In genomic region chr5:123169284-123169683, GRCm38 (mm10) we compare ENCODE assay signal across 7 mouse cellular contexts. TPM values are rescaled to one million over a fixed set of nuclear protein-coding genes. Genes with fewer than 3 reads are reported as not detected.
DNase-seq lines count a peak whose midpoint lies in the region; ATAC-seq and TF ChIP-seq lines count a peak whose summit lies in the region.

TSS of gene Psmd9 (plus strand) at chr5:123169413.

- no peak for TF ChIP-seq POLR2A in CH12.LX (IDR thresholded peaks at IDR 0.05; ENCODE audit: low read depth, low read length)

- no peak for TF ChIP-seq EP300 in CH12.LX (IDR thresholded peaks at IDR 0.05; ENCODE audit: low read length)
- TF ChIP-seq EP300 in liver, embryonic 14.5 days (IDR thresholded peaks at IDR 0.05; ENCODE audit: low read depth) = no peak

- H3K27me3 ChIP-seq in CH12.LX (replicated peaks) (no peaks in the 10 kb centered on the region), G1E (ENCODE audit: insufficient read depth, low read length) (peaks cover 1% of the 10 kb centered on the region; the same call in 1 of the 2 replicates)
- H3K27me3 ChIP-seq in forebrain, embryonic 15.5 days = no peaks in the 10 kb centered on the region
- no peaks in the 10 kb centered on the region for H3K27me3 ChIP-seq in hindbrain, embryonic 13.5 days
- H3K27me3 ChIP-seq in liver, embryonic 14.5 days (ENCODE audit: control insufficient read depth, insufficient read depth, low read length) = no peaks in the 10 kb centered on the region

- DNase-seq in CH12.LX (ENCODE audit: extremely low read depth) (no peak), G1E (ENCODE audit: low spot score) (no peak)
- DNase-seq in liver, embryonic 14.5 days (ENCODE audit: low read depth in 3 of 3, low spot score in 3 of 3) = no peak
- no peak for DNase-seq in cerebellum, adult 9-11 months
- no peak for DNase-seq in cerebellum, postnatal 14 days

- H3K27ac ChIP-seq in CH12.LX (ENCODE audit: insufficient read depth, low read depth) = no peak within 1 kb of the TSS
- no peak within 1 kb of the TSS for H3K27ac ChIP-seq in forebrain, embryonic 15.5 days (replicated peaks)
- H3K27ac ChIP-seq in hindbrain, embryonic 13.5 days = no peak within 1 kb of the TSS
- H3K27ac ChIP-seq in liver, embryonic 14.5 days = no peak within 1 kb of the TSS

- no peak for TF ChIP-seq RAD21 in CH12.LX (IDR thresholded peaks at IDR 0.05; ENCODE audit: low read depth, low read length)

- 83% methylated on average over 5 of the region's 5 CpGs for WGBS in forebrain, embryonic 15.5 days
- WGBS in hindbrain, embryonic 13.5 days = 86% methylated on average over 5 of the region's 5 CpGs
- 67% methylated on average over 5 of the region's 5 CpGs for WGBS in liver, embryonic 14.5 days (ENCODE audit: insufficient replicate concordance)

- no peak for ATAC-seq in G1E (ENCODE audit: extremely low read depth, insufficient number of reproducible peaks, low FRiP score, poor library complexity, severe bottlenecking)
- no peak for ATAC-seq in forebrain, embryonic 15.5 days (replicated peaks)
- ATAC-seq in hindbrain, embryonic 13.5 days (ENCODE audit: low FRiP score) = no peak
- ATAC-seq in liver, embryonic 14.5 days (ENCODE audit: insufficient read depth) = no peak

- H3K9ac ChIP-seq in CH12.LX (ENCODE audit: insufficient read depth, low read depth) = no peak within 1 kb of the TSS
- no peak within 1 kb of the TSS for H3K9ac ChIP-seq in forebrain, embryonic 15.5 days (replicated peaks)
- no peak within 1 kb of the TSS for H3K9ac ChIP-seq in hindbrain, embryonic 13.5 days
- no peak within 1 kb of the TSS for H3K9ac ChIP-seq in liver, embryonic 14.5 days (replicated peaks)

- in situ Hi-C loops in CH12.LX (cut with MboI; ENCODE audit: low pct_ligation_motif_present, low pct_unique_long_range_greater_than_20kb, low sequenced_read_pairs) = no loop called here

- no peaks in the 10 kb centered on the region for H3K79me2 ChIP-seq in CH12.LX (replicated peaks; ENCODE audit: control insufficient read depth, extremely low read depth, insufficient read depth, poor library complexity, severe bottlenecking)

- H3K4me1 ChIP-seq in CH12.LX (ENCODE audit: control insufficient read depth in 1 of 2, insufficient read depth in 2 of 2) = peaks cover 0 to 18% of the 10 kb centered on the region in 2 experiments; a peak in 3 of 4 replicates
- peaks cover 22% of the 10 kb centered on the region for H3K4me1 ChIP-seq in G1E (ENCODE audit: insufficient read depth, low read depth, low read length)
- H3K4me1 ChIP-seq in forebrain, embryonic 15.5 days = peaks cover 5% of the 10 kb centered on the region; the same call in 1 of the 2 replicates
- peaks cover 7% of the 10 kb centered on the region; the same call in 1 of the 2 replicates for H3K4me1 ChIP-seq in hindbrain, embryonic 13.5 days (replicated peaks)
- H3K4me1 ChIP-seq in liver, embryonic 14.5 days (replicated peaks; ENCODE audit: control insufficient read depth in 2 of 2, insufficient read depth in 2 of 2, low read length in 1 of 2) = peaks cover 4 to 5% of the 10 kb centered on the region in 2 experiments; a peak in 2 of 4 replicates

- H3K9me3 ChIP-seq in CH12.LX (replicated peaks; ENCODE audit: low read length) (no peaks in the 10 kb centered on the region), G1E (replicated peaks) (no peaks in the 10 kb centered on the region)
- no peaks in the 10 kb centered on the region for H3K9me3 ChIP-seq in forebrain, embryonic 15.5 days
- H3K9me3 ChIP-seq in hindbrain, embryonic 13.5 days = no peaks in the 10 kb centered on the region
- no peaks in the 10 kb centered on the region for H3K9me3 ChIP-seq in liver, embryonic 14.5 days (ENCODE audit: control insufficient read depth, low read length)

- H3K36me3 ChIP-seq in CH12.LX (replicated peaks in 1 of 2; ENCODE audit: control insufficient read depth in 1 of 2, insufficient read depth in 1 of 2, low read length in 1 of 2) (peaks cover 18 to 37% of the 10 kb centered on the region in 2 experiments), G1E (replicated peaks) (peaks cover 34% of the 10 kb centered on the region)
- peaks cover 21% of the 10 kb centered on the region for H3K36me3 ChIP-seq in forebrain, embryonic 15.5 days
- H3K36me3 ChIP-seq in hindbrain, embryonic 13.5 days = peaks cover 25% of the 10 kb centered on the region
- peaks cover 20% of the 10 kb centered on the region for H3K36me3 ChIP-seq in liver, embryonic 14.5 days (replicated peaks; ENCODE audit: control insufficient read depth, insufficient read depth, low read depth)

- no peak within 1 kb of the TSS for H3K4me2 ChIP-seq in CH12.LX (ENCODE audit: insufficient read depth, low read depth, poor library complexity, severe bottlenecking)
- H3K4me2 ChIP-seq in forebrain, embryonic 15.5 days (replicated peaks) = no peak within 1 kb of the TSS
- H3K4me2 ChIP-seq in hindbrain, embryonic 13.5 days = no peak within 1 kb of the TSS
- no peak within 1 kb of the TSS for H3K4me2 ChIP-seq in liver, embryonic 14.5 days (ENCODE audit: low read depth)

- H3K4me3 ChIP-seq in CH12.LX (replicated peaks in 1 of 3; ENCODE audit: low read depth in 2 of 3, low read length in 2 of 3, poor library complexity in 1 of 3) = no peak within 1 kb of the TSS
- no peak within 1 kb of the TSS for H3K4me3 ChIP-seq in G1E (ENCODE audit: low read depth, low read length)
- H3K4me3 ChIP-seq in forebrain, embryonic 15.5 days = no peak within 1 kb of the TSS
- no peak within 1 kb of the TSS for H3K4me3 ChIP-seq in hindbrain, embryonic 13.5 days
- H3K4me3 ChIP-seq in liver, embryonic 14.5 days (ENCODE audit: insufficient read depth in 1 of 2, low read depth in 2 of 2, low read length in 2 of 2) = no peak within 1 kb of the TSS

- TF ChIP-seq CTCF in CH12.LX (conservative IDR thresholded peaks at IDR 0.05 in 1 of 2, IDR thresholded peaks at IDR 0.05 in 1 of 2; ENCODE audit: low read depth in 2 of 2, low read length in 2 of 2) (no peak), G1E (IDR thresholded peaks at IDR 0.05; ENCODE audit: low read depth, low read length) (no peak)
- TF ChIP-seq CTCF in liver, embryonic 14.5 days (IDR thresholded peaks at IDR 0.05; ENCODE audit: low read depth) = no peak

- dilution Hi-C loops in CH12.LX (cut with MboI; ENCODE audit: extremely low pct_ligation_motif_present, extremely low pct_unique_long_range_greater_than_20kb, low sequenced_read_pairs) = no loop called here

TF ChIP-seq in CH12.LX, 34 proteins besides CTCF, POLR2A, EP300 and RAD21:
- TF ChIP-seq MEF2A (IDR thresholded peaks at IDR 0.05; ENCODE audit: borderline replicate concordance, low read depth, low read length) (no peak), SMC3 (IDR thresholded peaks at IDR 0.05; ENCODE audit: low read depth, low read length) (no peak), JUN (IDR thresholded peaks at IDR 0.05; ENCODE audit: insufficient read depth, low read depth, low read length) (no peak), HCFC1 (IDR thresholded peaks at IDR 0.05; ENCODE audit: low read depth, low read length) (no peak)

RNA-seq across cellular contexts. Expression of gene Psmd9, which starts in this region (rescaled TPM):
- total RNA-seq in CH12.LX (2012; rRNA removed) (35.5 and 37.9 TPM in 2 replicates), CH12.LX (2014; rRNA removed) (28.6 and 30.8 TPM in 2 replicates), G1E (2014; fragmentation: Nextera tagmentation) (11.6 and 24.2 TPM in 2 replicates), G1E (2017) (22.8 and 25.4 TPM in 2 replicates)
- polyA plus RNA-seq in CH12.LX (2012; ENCODE audit: insufficient read length, low read depth) (38.0 and 46.2 TPM in 2 replicates), G1E (2012) (50.1 and 65.2 TPM in 2 replicates)
- 82.0 and 82.9 TPM in 2 replicates for polyA plus RNA-seq in forebrain, embryonic 15.5 days (2015; fragmentation: Nextera tagmentation; extraction: Ambion mirVana)
- 76.0 and 79.3 TPM in 2 replicates for polyA plus RNA-seq in hindbrain, embryonic 13.5 days (2015; fragmentation: Nextera tagmentation; extraction: Ambion mirVana)
- 17.4 and 26.6 TPM in 2 replicates for polyA plus RNA-seq in liver, embryonic 14.5 days (2012; rRNA removed)
- polyA plus RNA-seq in liver, embryonic 14.5 days (2014; fragmentation: Nextera tagmentation; extraction: Ambion mirVana) = 51.4 and 55.1 TPM in 2 replicates
